Mouse (Mus musculus) ovary, adult 18-20 months (tissue): ENCODE measurements at regions not wholly inside any gene's neighbourhood (a gene's known extent, or its start where the extent isn't known, plus 50 kb on each side); places are given as distances from the start of the nearest gene placed in this dataset.

ENCODE experiments used
- DNase-seq: peaks from one replicate; pipeline ENCODE4 v3.0.0; 2022; ENCODE audit warnings: low spot score, mixed read lengths

GRCm38 (mm10) chr14:46706462-46706861, 53.9 kb upstream of the Cdkn3 start:
- DNase-seq = no peak

GRCm38 (mm10) chr14:46704316-46704751, 56.0 kb upstream of the Cdkn3 start:
- peak; percentile 49 for DNase-seq

- no peak for DNase-seq
Observed at GRCm38 (mm10) chr14:46702669-46703435, 57.5 kb upstream of the Cdkn3 start.

- no peak for DNase-seq
Observed at GRCm38 (mm10) chr14:46692571-46692970, 67.8 kb upstream of the Cdkn3 start.

- DNase-seq = no peak
Observed at GRCm38 (mm10) chr14:46692067-46692466, 68.3 kb upstream of the Cdkn3 start.

- DNase-seq = no peak
Observed at GRCm38 (mm10) chr14:46682728-46683127, 77.6 kb upstream of the Cdkn3 start.

- DNase-seq = no peak
Observed at GRCm38 (mm10) chr14:46678935-46679334, 81.4 kb upstream of the Cdkn3 start.

- DNase-seq = no peak
Observed at GRCm38 (mm10) chr14:46671482-46672225, 88.7 kb upstream of the Cdkn3 start.

GRCm38 (mm10) chr14:46671062-46671461, 89.3 kb upstream of the Cdkn3 start:
- no peak for DNase-seq

- DNase-seq = peak; percentile 24
Observed at GRCm38 (mm10) chr14:46670221-46671046, 89.9 kb upstream of the Cdkn3 start.

- DNase-seq = no peak
Observed at GRCm38 (mm10) chr14:46668275-46668674, 92.1 kb upstream of the Cdkn3 start.

- DNase-seq = no peak
Observed at GRCm38 (mm10) chr14:46664305-46664704, 96.0 kb upstream of the Cdkn3 start.

- no peak for DNase-seq
Observed at GRCm38 (mm10) chr14:46663529-46663928, 96.8 kb upstream of the Cdkn3 start.

GRCm38 (mm10) chr14:46661792-46662545, 98.4 kb upstream of the Cdkn3 start:
- DNase-seq = no peak

- DNase-seq = no peak
Observed at GRCm38 (mm10) chr14:46661118-46661791, 99.1 kb upstream of the Cdkn3 start.

- DNase-seq = no peak
Observed at GRCm38 (mm10) chr14:46659365-46659764, 101.0 kb upstream of the Cdkn3 start.

- no peak for DNase-seq
Observed at GRCm38 (mm10) chr14:46656249-46656648, 104.1 kb upstream of the Cdkn3 start.

GRCm38 (mm10) chr14:46647319-46647974, 112.9 kb upstream of the Cdkn3 start:
- DNase-seq = no peak

GRCm38 (mm10) chr14:46646673-46647318, 113.5 kb upstream of the Cdkn3 start:
- DNase-seq = no peak
